Mouse (Mus musculus) heart, embryonic 13.5 days (tissue): ENCODE results near the gene Ankrd39. TPM values are rescaled to one million over a fixed set of nuclear protein-coding genes. Genes with fewer than 3 reads are reported as not detected.

ENCODE experiments used
- ATAC-seq: fragments of 200-750 bp; cut with Nextera tagmentation; 2 replicates; pipeline ENCODE4 v1.8.0; 2017; ENCODE audit warnings: moderate TSS enrichment; ENCODE audit not compliant: insufficient number of reproducible peaks, low FRiP score, low TSS enrichment; ENCODE audit errors: extremely low read depth
- H3K27ac ChIP-seq: fragments of 300-500 bp; sonication (generic); replicated peaks from 2 replicates; pipeline ENCODE4 v1.5.1; 2015; ENCODE audit warnings: moderate library complexity, mild to moderate bottlenecking, inconsistent platforms
- H3K27me3 ChIP-seq: fragments of 300-500 bp; sonication (generic); replicated peaks from 2 replicates; pipeline ENCODE4 v1.6.1; 2015; ENCODE audit warnings: mild to moderate bottlenecking, inconsistent platforms
- H3K36me3 ChIP-seq: fragments of 300-500 bp; sonication (generic); 2 replicates; pipeline ENCODE4 v1.6.1; 2015; ENCODE audit warnings: mild to moderate bottlenecking, inconsistent platforms
- H3K4me1 ChIP-seq: fragments of 300-500 bp; sonication (generic); 2 replicates; pipeline ENCODE4 v1.6.1; 2015; ENCODE audit warnings: inconsistent platforms
- H3K4me2 ChIP-seq: fragments of 300-500 bp; sonication (generic); 2 replicates; pipeline ENCODE4 v1.6.1; 2015; ENCODE audit warnings: inconsistent platforms, mild to moderate bottlenecking, moderate library complexity
- H3K4me3 ChIP-seq: fragments of 300-500 bp; sonication (generic); 2 replicates; pipeline ENCODE4 v1.5.1; 2015; ENCODE audit warnings: moderate library complexity, mild to moderate bottlenecking, inconsistent platforms
- H3K9ac ChIP-seq: fragments of 300-500 bp; sonication (generic); 2 replicates; pipeline ENCODE4 v1.6.1; 2015; ENCODE audit warnings: inconsistent platforms, mild to moderate bottlenecking, moderate library complexity
- H3K9me3 ChIP-seq: fragments of 300-500 bp; sonication (generic); 2 replicates; pipeline ENCODE4 v1.6.1; 2016; ENCODE audit warnings: inconsistent platforms
- WGBS: fragments of 180-500 bp; shearing (Covaris S2); methylation state at CpG from one replicate; pipeline ENCODE4 v1.1.7; 2015; ENCODE audit warnings: mixed read lengths; 5-methylcytosine and 5-hydroxymethylcytosine counted together
- polyA plus RNA-seq: library from polyadenylated mRNA; unstranded; fragments of >200 nt; fragmentation: Nextera tagmentation; extraction: Ambion mirVana; gene quantifications from 2 replicates; pipeline ENCODE4 v1.2.1, GENCODE M21; 2015

Gene Ankrd39
- polyA plus RNA-seq, 1 experiment from 2014 or later, result 23.6 TPM

DNA sequence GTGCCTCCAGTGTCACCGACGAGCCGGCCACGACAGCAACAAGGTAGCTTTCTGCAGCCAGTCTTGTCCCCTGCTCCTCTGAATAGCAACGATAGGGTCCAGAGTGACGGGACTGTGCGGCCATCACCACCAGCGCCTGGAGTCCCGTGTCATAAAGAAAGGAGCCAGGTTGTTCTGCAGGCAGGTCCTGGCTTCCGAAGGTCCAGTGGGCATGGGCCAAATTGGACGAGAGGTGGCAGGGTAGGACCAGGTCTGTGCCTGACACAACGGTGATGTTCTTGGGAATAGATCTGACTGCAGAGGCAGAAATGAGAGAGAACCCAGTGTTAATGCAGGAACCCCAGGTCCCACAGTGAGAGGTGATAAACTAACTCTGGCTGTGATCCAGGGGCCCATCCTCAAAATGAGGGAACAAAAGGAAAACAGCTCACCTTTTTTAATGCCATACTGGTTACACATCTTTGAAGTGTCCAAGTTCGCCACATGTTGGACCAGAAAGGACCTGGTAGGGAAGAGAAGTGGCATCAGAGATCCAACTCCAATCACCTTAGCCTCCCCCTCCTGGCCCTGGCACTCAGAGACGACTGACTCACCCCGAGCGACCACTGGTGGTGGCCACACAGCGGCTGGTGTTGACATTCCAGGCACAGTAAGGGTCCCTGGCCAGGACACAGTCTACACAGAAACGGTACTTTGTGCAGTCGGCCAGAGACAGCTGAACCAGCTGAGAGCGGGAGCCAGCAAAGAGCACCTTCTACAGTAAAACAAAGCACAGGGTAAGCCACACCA lies 3.0 kb upstream of the Ankrd39 start:
- H3K9me3 ChIP-seq, result no peaks in the 10 kb centered on the region
- H3K36me3 ChIP-seq, result peaks cover 73% of the 10 kb centered on the region
- no peak for ATAC-seq
- 77% methylated on average over 20 of the region's 20 CpGs for WGBS
- H3K27ac ChIP-seq, result no peak overlapping the region
- no peak overlapping the region for H3K9ac ChIP-seq
- H3K27me3 ChIP-seq, result no peaks in the 10 kb centered on the region
- H3K4me1 ChIP-seq, result peaks cover 52% of the 10 kb centered on the region
- H3K4me3 ChIP-seq, result no peak overlapping the region
- H3K4me2 ChIP-seq, result no peak overlapping the region

DNA sequence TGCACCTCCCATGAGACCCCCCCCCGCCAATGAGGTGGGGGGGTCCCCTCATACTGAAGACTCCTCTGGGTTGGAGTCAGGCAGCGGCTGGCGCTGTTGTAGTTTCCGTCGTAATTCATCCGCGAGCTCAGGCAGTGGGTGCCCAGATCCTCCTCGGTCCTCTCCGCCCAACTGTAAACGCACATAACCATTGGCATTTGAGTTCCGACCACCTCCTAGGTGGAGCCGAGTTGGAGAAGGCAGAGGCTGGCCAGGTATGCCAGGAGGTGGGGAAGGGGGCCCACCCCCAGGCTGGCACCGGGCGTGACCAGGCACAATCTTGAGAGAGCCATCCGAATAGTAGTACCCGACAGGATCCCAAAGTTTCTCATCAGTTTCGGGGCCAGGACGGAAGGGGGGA lies 2.2 kb upstream of the Ankrd39 start:
- ATAC-seq, result no peak

DNA sequence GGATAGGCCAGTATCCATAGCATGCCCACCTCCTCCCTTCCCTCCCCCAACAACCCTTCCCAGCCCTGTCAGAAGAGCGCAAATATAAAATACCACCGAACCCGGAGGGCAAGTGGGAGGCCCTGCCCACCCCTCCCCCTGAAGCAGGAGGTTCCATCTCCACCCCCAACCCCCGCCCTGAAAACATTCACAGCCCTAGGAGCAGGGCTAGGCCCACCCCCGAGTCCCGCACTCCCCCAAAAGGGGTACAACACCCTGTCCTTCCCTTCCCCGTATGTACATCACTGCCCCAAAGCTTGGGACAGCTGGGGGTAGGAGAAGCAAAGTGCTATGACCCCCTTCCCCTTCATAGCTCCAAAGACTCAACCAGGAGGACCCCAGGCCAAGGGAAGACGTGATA lies 1.5 kb upstream of the Ankrd39 start:
- Histone ChIP-seq H3K4me1 (peaks cover 39% of the 10 kb centered on the region), H3K27ac (0 out of 2 replicates have a peak overlapping the region, but pooled peaks have one; percentile 24), H3K9me3 (no peaks in the 10 kb centered on the region), H3K4me2 (no peak overlapping the region), H3K9ac (peak overlapping the region; percentile 28; the same call in 1 of the 2 replicates), H3K27me3 (no peaks in the 10 kb centered on the region), H3K36me3 (peaks cover 63% of the 10 kb centered on the region), H3K4me3 (no peak overlapping the region)
- 55% methylated on average over 8 of the region's 8 CpGs for WGBS
- ATAC-seq, result no peak

More for the DNA sequence above, 2.2 kb upstream of the Ankrd39 start:
- Histone ChIP-seq H3K27me3 (no peaks in the 10 kb centered on the region), H3K4me1 (peaks cover 44% of the 10 kb centered on the region), H3K4me3 (no peak overlapping the region), H3K9ac (0 out of 2 replicates have a peak overlapping the region, but pooled peaks have one; percentile 28), H3K9me3 (no peaks in the 10 kb centered on the region), H3K4me2 (no peak overlapping the region), H3K27ac (no peak overlapping the region), H3K36me3 (peaks cover 65% of the 10 kb centered on the region)
- WGBS, result 86% methylated on average over 18 of the region's 18 CpGs

DNA sequence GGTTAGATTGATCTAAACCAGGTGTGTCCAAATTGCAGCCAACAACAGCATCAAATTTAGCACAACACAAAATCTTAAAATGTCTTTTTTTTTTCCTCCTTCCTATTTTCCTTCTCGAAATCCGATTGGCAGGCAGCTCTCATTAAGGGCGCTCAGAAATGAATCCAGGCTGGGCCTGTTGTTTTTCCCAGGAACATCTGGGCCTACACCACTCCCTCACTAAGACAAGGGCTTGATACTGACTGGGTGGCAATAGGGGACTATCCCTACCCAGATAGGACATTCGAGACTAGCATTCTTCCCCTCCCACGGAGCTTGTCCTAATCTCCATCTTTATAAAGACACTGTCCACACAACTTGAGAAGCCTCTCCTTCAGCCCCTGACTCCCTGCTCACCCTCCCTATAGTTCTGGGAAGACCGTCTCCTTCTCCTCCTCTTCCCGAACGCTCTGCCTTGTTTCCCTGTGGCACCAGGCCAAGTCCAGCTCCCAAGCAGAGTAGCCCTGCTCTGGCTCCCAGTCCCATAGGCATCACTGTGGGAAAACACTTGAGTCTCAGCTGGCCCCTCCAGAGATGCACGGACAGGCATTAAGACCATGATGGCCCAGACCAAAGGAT lies 845 bp upstream of the Ankrd39 start:
- H3K9ac ChIP-seq, result peak overlapping the region; percentile 57
- peaks cover 39% of the 10 kb centered on the region for H3K4me1 ChIP-seq
- WGBS, result 31% methylated on average over 9 of the region's 9 CpGs
- H3K27ac ChIP-seq, result peak overlapping the region; percentile 60
- no peak overlapping the region for H3K4me3 ChIP-seq
- no peaks in the 10 kb centered on the region for H3K27me3 ChIP-seq
- H3K4me2 ChIP-seq, result no peak overlapping the region
- no peaks in the 10 kb centered on the region for H3K9me3 ChIP-seq
- H3K36me3 ChIP-seq, result peaks cover 58% of the 10 kb centered on the region
- ATAC-seq, result no peak

DNA sequence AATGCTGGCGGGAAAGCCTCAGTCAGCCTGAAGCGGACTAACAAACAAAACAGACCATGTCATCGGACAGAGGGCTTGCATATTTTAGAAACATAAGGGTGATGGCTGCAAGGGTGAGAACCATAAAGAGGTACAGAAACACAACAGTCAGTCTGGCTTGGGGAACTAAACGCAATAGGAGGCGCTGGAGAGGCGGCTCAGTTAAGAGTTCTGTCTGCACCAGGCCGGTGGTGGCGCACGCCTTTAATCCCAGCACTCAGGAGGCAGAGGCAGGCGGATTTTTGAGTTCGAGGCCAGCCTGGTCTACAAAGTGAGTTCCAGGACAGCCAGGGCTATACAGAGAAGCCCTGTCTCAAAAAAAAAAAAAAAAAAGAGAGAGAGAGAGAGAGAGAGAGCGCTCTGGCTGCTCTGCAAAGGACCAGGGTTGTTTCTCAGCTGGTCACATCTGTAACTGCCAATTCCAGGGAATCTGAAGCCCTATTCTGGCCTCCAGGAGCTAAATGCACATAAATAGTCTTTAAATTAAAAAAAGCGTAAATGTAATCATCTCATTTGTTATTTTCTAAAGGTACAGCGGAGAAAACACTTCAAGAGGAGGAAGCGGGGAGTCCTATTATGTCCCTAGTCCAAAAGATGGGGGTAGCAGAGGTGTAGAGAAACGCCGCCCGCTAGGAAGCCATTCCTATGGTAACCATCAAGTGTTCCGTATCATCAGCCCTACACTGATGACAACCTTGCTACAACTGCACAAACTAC lies 1.2 kb downstream of the Ankrd39 start:
- Histone ChIP-seq H3K27ac (no peak overlapping the region), H3K4me1 (peaks cover 49% of the 10 kb centered on the region), H3K36me3 (peaks cover 58% of the 10 kb centered on the region), H3K4me2 (peak overlapping the region; percentile 81), H3K9me3 (no peaks in the 10 kb centered on the region), H3K9ac (peak overlapping the region; percentile 87), H3K4me3 (peak overlapping the region; percentile 79), H3K27me3 (no peaks in the 10 kb centered on the region)
- 61% methylated on average over 19 of the region's 19 CpGs for WGBS
- ATAC-seq, result no peak

DNA sequence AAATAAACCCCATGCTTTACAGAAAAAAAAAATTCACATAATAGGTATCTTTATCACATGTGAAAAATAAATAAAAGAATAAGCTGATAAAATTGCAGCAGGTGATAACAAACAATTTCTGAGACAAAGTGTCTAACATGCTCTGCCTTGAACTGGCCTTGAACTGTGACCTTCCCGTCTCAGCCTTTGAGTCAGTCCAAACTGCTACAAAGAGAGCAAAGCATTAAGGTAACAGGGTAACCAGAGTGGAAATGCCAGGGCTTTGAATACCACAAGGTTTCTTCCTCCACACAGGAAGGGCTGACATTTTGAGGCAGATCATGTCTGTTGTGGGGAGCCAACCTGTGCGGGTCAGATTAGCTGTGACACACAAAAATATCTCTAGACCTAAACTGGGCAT lies 1.9 kb downstream of the Ankrd39 start:
- 66% methylated on average over 2 of the region's 2 CpGs for WGBS
- Histone ChIP-seq H3K4me3 (peak overlapping the region; percentile 79; the same call in 1 of the 2 replicates), H3K27me3 (no peaks in the 10 kb centered on the region), H3K36me3 (peaks cover 57% of the 10 kb centered on the region), H3K4me1 (peaks cover 49% of the 10 kb centered on the region), H3K9me3 (no peaks in the 10 kb centered on the region), H3K27ac (no peak overlapping the region), H3K4me2 (peak overlapping the region; percentile 81), H3K9ac (no peak overlapping the region)
- no peak for ATAC-seq

DNA sequence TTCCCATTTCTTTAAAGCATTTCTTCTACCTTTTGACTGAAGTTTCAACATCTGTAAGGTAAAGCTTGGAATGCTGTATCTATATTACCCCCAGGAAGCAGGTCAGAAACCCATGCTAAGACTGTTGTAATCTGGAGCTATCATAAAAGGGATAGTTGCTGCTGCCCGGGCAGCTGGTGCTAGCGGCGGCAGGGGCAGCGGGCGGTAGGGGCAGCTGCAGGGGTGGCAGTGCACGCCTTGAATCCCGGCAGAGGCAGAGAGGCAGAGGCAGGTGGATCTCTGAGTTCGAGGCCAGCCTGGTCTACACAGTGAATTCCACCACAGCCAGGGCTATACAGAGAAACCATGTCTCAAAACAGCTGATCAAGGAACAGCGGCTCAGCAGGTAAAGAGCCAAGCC lies 4.3 kb downstream of the Ankrd39 start:
- WGBS, result 84% methylated on average over 9 of the region's 9 CpGs
- Histone ChIP-seq H3K36me3 (peaks cover 56% of the 10 kb centered on the region), H3K4me3 (no peak overlapping the region), H3K4me1 (peaks cover 45% of the 10 kb centered on the region), H3K27me3 (no peaks in the 10 kb centered on the region), H3K9ac (no peak overlapping the region), H3K4me2 (no peak overlapping the region), H3K27ac (no peak overlapping the region), H3K9me3 (no peaks in the 10 kb centered on the region)
- ATAC-seq, result no peak

DNA sequence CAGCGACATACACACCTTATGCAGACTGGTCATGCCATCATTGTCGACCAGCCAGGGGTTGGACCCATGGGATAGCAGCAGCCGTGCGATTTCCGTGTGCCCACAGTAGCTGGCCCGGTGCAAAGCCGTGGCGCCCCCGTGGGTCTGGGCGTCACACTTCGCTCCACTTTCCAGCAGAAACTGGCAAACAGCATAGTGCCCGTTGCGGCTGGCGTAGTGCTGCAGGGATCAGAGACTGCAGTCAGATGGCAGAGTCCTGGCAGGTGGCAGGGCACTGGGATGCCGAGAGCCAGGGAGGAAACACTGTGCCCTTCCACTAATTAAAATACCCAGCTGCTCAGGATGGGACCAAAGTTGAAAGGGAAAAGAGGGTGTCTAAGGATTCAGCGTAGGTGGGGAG lies 5.4 kb downstream of the Ankrd39 start:
- ATAC-seq, result no peak
- Histone ChIP-seq H3K4me2 (no peak overlapping the region), H3K4me1 (peaks cover 43% of the 10 kb centered on the region), H3K36me3 (peaks cover 61% of the 10 kb centered on the region), H3K9ac (no peak overlapping the region), H3K27ac (no peak overlapping the region), H3K27me3 (no peaks in the 10 kb centered on the region), H3K4me3 (no peak overlapping the region), H3K9me3 (no peaks in the 10 kb centered on the region)
- WGBS, result 90% methylated on average over 16 of the region's 16 CpGs

DNA sequence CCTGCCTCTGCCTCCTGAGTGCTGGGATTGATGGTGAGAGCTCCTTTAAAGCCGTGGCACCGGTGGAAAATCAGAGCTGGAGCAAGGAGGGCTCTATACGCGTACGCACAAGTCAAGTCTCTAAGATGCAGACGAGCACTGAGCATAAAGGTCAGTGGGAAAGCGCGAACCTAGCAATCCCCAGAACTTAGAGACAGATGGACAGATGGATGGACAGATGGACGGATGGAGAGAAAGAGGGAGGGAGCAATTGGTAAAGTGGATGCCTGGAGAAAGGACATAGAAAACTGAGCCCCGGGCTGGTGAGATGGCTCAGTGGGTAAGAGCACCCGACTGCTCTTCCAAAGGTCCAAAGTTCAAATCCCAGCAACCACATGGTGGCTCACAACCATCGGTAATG lies 6.4 kb downstream of the Ankrd39 start:
- 0 out of 2 replicates have a peak overlapping the region, but pooled peaks have one; percentile 24 for H3K27ac ChIP-seq
- no peaks in the 10 kb centered on the region for H3K9me3 ChIP-seq
- peaks cover 44% of the 10 kb centered on the region for H3K4me1 ChIP-seq
- no peak overlapping the region for H3K4me3 ChIP-seq
- peaks cover 61% of the 10 kb centered on the region for H3K36me3 ChIP-seq
- no peaks in the 10 kb centered on the region for H3K27me3 ChIP-seq
- ATAC-seq, result no peak
- no peak overlapping the region for H3K9ac ChIP-seq
- WGBS, result 91% methylated on average over 12 of the region's 12 CpGs
- H3K4me2 ChIP-seq, result no peak overlapping the region

DNA sequence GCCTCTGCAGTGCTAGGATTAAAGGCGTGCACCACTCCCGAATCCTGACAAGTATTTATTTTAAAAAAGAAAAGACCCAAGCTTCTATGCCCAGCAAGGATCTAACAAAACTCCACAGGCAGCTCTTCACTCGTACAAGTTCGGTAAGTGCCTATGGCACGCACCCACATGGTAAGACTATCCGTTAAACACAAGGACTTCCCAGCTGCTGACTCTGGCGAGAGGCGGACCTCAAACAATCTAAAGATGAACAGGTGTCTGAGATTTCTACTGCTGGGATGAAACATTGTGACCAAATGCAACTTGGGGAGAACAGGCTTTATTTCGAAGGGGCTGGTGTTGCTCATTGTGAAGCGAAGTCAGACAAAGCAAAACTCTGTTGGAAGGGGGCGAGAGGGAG lies 7.1 kb downstream of the Ankrd39 start:
- H3K27ac ChIP-seq, result peak overlapping the region; percentile 92
- no peaks in the 10 kb centered on the region for H3K9me3 ChIP-seq
- no peak overlapping the region for H3K4me3 ChIP-seq
- no peak overlapping the region for H3K4me2 ChIP-seq
- no peaks in the 10 kb centered on the region for H3K27me3 ChIP-seq
- peaks cover 45% of the 10 kb centered on the region for H3K4me1 ChIP-seq
- H3K36me3 ChIP-seq, result peaks cover 61% of the 10 kb centered on the region
- WGBS, result 88% methylated on average over 11 of the region's 11 CpGs
- no peak overlapping the region for H3K9ac ChIP-seq
- no peak for ATAC-seq

DNA sequence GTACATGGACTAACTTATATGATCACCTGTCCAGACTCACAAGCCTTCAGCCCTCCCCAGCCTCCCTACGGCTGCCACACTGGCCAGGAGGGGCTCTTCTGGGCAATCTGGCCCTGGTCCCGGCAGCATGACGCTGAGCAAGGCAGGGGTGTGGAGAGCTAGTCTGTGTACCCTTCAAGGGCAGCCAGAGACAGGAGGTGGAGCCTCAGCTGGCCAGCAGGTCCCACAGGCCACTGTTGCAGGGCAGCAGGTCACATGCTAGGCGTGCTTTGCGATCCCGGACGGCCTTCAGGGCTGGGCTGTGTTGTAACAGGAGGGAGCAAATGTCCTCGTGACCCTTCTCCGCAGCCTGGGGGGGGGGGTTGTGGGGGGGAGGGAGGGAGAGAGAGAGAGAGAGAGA lies 8.1 kb downstream of the Ankrd39 start, which contains the start of gene Gm42417:
Gm42417 (minus strand) TSS at position 244 of the 400 bp plus-strand sequence.
- peaks cover 60% of the 10 kb centered on the region for H3K36me3 ChIP-seq
- no peaks in the 10 kb centered on the region for H3K27me3 ChIP-seq
- H3K4me1 ChIP-seq, result peaks cover 54% of the 10 kb centered on the region
- H3K4me3 ChIP-seq, result no peak within 1 kb of the TSS
- peak; percentile 82 for ATAC-seq
- peak within 1 kb of the TSS; percentile 58 for H3K9ac ChIP-seq
- peak within 1 kb of the TSS; percentile 92 for H3K27ac ChIP-seq
- H3K9me3 ChIP-seq, result no peaks in the 10 kb centered on the region
- no peak within 1 kb of the TSS for H3K4me2 ChIP-seq
- 26% methylated on average over 9 of the region's 9 CpGs for WGBS
